Mouse (Mus musculus): ENCODE results near the gene Bsg. TPM values are rescaled to one million over a fixed set of nuclear protein-coding genes. Genes with fewer than 3 reads are reported as not detected.
A peak's percentile ranks its signal among the peaks of the same experiment; 100 is the strongest.

Bsg gene
- polyA plus RNA-seq, 2 experiments: 579 to 809 TPM

DNA sequence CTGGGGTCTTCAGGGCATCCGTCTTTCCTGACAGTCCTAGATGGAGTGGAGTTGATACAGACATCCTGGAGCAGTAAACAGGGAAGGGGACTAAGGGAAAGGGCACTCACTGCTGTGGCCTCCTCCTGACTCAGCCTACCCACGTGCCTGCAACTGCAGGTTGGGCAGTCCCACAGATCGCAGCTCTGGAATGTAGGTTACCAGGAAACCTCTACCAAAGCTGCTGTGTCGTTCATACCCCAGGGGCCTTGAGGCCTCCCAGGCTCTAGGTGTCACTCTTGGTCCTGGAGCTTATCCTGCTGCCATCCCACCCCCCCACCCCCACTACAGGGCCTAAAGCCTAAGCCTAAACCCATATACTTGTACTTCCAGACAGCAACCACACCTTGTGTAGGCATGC lies 3.5 kb downstream of the Bsg start:
- TF ChIP-seq EP300 (IDR thresholded peaks at IDR 0.05; ENCODE audit: low read depth) (no peak), CTCF (IDR thresholded peaks at IDR 0.05; ENCODE audit: low read depth) (no peak)
- Histone ChIP-seq H3K4me2 (ENCODE audit: low read depth) (peak overlapping the region; percentile 100), H3K36me3 (replicated peaks; ENCODE audit: control insufficient read depth, insufficient read depth, low read depth) (peaks cover 63% of the 10 kb centered on the region), H3K4me1 (replicated peaks; ENCODE audit: control insufficient read depth in 2 of 2, insufficient read depth in 2 of 2, low read length in 1 of 2) (peaks cover 26 to 42% of the 10 kb centered on the region in 2 experiments), H3K27me3 (ENCODE audit: control insufficient read depth, insufficient read depth, low read length) (no peaks in the 10 kb centered on the region), H3K9ac (replicated peaks) (peak overlapping the region; percentile 19; the same call in 1 of the 2 replicates), H3K27ac (peak overlapping the region; percentile 98), H3K4me3 (ENCODE audit: insufficient read depth in 1 of 2, low read depth in 2 of 2, low read length in 2 of 2) (peak overlapping the region; percentile 86 to 100; a peak in 3 of 4 replicates), H3K9me3 (ENCODE audit: control insufficient read depth, low read length) (no peaks in the 10 kb centered on the region)
- WGBS (ENCODE audit: insufficient replicate concordance): 55% methylated on average over 4 of the region's 4 CpGs
- no peak for DNase-seq (ENCODE audit: low read depth in 3 of 3, low spot score in 3 of 3)
- no peak for ATAC-seq (ENCODE audit: insufficient read depth)

DNA sequence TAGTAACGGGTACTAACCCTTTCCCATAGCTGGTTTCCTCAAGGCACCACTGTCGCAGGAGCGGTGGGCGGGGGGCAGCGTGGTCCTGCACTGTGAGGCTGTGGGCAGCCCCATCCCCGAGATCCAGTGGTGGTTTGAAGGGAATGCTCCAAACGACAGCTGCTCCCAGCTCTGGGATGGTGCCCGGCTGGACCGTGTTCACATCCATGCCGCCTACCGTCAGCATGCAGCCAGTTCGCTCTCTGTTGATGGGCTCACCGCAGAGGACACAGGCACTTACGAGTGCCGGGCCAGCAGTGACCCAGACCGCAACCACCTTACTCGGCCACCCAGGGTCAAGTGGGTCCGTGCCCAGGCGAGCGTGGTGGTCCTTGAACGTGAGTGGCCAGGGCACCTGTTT lies 4.4 kb downstream of the Bsg start:
- TF ChIP-seq CTCF (IDR thresholded peaks at IDR 0.05; ENCODE audit: low read depth) (no peak), EP300 (IDR thresholded peaks at IDR 0.05; ENCODE audit: low read depth) (no peak)
- Histone ChIP-seq H3K36me3 (replicated peaks; ENCODE audit: control insufficient read depth, insufficient read depth, low read depth) (peaks cover 68% of the 10 kb centered on the region), H3K27me3 (ENCODE audit: control insufficient read depth, insufficient read depth, low read length) (no peaks in the 10 kb centered on the region), H3K9me3 (ENCODE audit: control insufficient read depth, low read length) (no peaks in the 10 kb centered on the region), H3K9ac (replicated peaks) (no peak overlapping the region), H3K4me1 (replicated peaks; ENCODE audit: control insufficient read depth in 2 of 2, insufficient read depth in 2 of 2, low read length in 1 of 2) (peaks cover 29 to 49% of the 10 kb centered on the region in 2 experiments), H3K4me2 (ENCODE audit: low read depth) (peak overlapping the region; percentile 100; the same call in 1 of the 2 replicates), H3K27ac (no peak overlapping the region), H3K4me3 (ENCODE audit: insufficient read depth in 1 of 2, low read depth in 2 of 2, low read length in 2 of 2) (no peak overlapping the region)
- 91% methylated on average over 21 of the region's 21 CpGs for WGBS (ENCODE audit: insufficient replicate concordance)
- no peak for DNase-seq (ENCODE audit: low read depth in 3 of 3, low spot score in 3 of 3)
- no peak for ATAC-seq (ENCODE audit: insufficient read depth)

DNA sequence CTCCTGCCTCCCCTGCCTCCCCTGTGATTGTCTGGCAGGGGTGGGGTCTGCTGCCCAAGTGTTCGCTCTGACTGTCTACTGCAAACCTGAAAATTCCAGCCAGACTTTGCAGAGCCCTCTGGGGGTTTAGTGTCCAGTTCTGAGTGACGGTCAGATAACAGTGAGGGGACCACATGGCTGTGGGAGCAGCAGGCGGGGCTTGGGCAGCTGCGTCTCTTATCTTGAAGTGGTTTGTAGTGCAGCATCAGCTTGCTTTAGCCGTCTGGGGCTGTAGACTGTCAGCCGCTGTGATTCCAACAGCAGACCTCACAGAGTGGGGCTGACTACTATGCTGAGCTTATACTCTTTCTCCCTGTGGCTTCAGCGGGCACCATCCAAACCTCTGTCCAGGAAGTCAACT lies 5.0 kb downstream of the Bsg start:
- peaks cover 68% of the 10 kb centered on the region for H3K36me3 ChIP-seq (replicated peaks; ENCODE audit: control insufficient read depth, insufficient read depth, low read depth)
- peaks cover 27 to 48% of the 10 kb centered on the region in 2 experiments for H3K4me1 ChIP-seq (replicated peaks; ENCODE audit: control insufficient read depth in 2 of 2, insufficient read depth in 2 of 2, low read length in 1 of 2)
- no peaks in the 10 kb centered on the region for H3K9me3 ChIP-seq (ENCODE audit: control insufficient read depth, low read length)
- WGBS (ENCODE audit: insufficient replicate concordance): 36% methylated on average over 7 of the region's 7 CpGs
- no peaks in the 10 kb centered on the region for H3K27me3 ChIP-seq (ENCODE audit: control insufficient read depth, insufficient read depth, low read length)
- ATAC-seq (ENCODE audit: insufficient read depth) (no peak), DNase-seq (ENCODE audit: low read depth in 3 of 3, low spot score in 3 of 3) (no peak)
- H3K9ac ChIP-seq (replicated peaks): no peak overlapping the region
- no peak for TF ChIP-seq CTCF (IDR thresholded peaks at IDR 0.05; ENCODE audit: low read depth)
- TF ChIP-seq EP300 (IDR thresholded peaks at IDR 0.05; ENCODE audit: low read depth): no peak
- H3K4me3 ChIP-seq (ENCODE audit: insufficient read depth in 1 of 2, low read depth in 2 of 2, low read length in 2 of 2): no peak overlapping the region
- H3K27ac ChIP-seq: no peak overlapping the region
- no peak overlapping the region; the same call in 1 of the 2 replicates for H3K4me2 ChIP-seq (ENCODE audit: low read depth)

DNA sequence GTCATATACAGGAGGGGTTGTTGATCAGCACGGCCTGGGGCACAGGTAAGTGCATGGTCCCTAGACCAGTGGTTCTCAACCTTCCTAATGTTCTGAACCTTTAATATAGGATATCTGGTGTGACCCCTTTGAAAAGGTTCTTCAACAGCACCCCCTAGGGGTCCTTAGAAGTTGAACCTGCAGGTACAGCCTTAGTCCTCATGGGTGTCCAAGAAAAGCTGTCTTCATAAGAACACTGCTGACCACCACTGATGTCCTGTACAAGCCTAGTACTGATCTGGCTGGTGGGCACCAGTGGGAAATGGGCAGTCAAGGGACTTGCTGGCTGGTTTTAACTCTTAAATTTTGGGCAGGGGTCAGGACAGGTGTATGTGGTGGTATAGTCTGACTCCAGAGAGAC lies 7.7 kb downstream of the Bsg start:
- TF ChIP-seq CTCF (IDR thresholded peaks at IDR 0.05; ENCODE audit: low read depth): peak; percentile 52
- no peak for TF ChIP-seq EP300 (IDR thresholded peaks at IDR 0.05; ENCODE audit: low read depth)
- H3K9ac ChIP-seq (replicated peaks): no peak overlapping the region
- peaks cover 25% of the 10 kb centered on the region for H3K27me3 ChIP-seq (ENCODE audit: control insufficient read depth, insufficient read depth, low read length)
- peak overlapping the region; percentile 73 for H3K27ac ChIP-seq
- DNase-seq (ENCODE audit: low read depth in 3 of 3, low spot score in 3 of 3): peak; percentile 47 to 68 (median 55)
- H3K9me3 ChIP-seq (ENCODE audit: control insufficient read depth, low read length): no peaks in the 10 kb centered on the region
- no peak overlapping the region; the same call in 1 of the 2 replicates for H3K4me2 ChIP-seq (ENCODE audit: low read depth)
- ATAC-seq (ENCODE audit: insufficient read depth): peak; percentile 38
- peaks cover 19 to 33% of the 10 kb centered on the region in 2 experiments for H3K4me1 ChIP-seq (replicated peaks; ENCODE audit: control insufficient read depth in 2 of 2, insufficient read depth in 2 of 2, low read length in 1 of 2)
- H3K36me3 ChIP-seq (replicated peaks; ENCODE audit: control insufficient read depth, insufficient read depth, low read depth): peaks cover 59% of the 10 kb centered on the region
- H3K4me3 ChIP-seq (ENCODE audit: insufficient read depth in 1 of 2, low read depth in 2 of 2, low read length in 2 of 2): no peak overlapping the region
- 93% methylated on average over 1 of the region's 1 CpGs for WGBS (ENCODE audit: insufficient replicate concordance)

DNA sequence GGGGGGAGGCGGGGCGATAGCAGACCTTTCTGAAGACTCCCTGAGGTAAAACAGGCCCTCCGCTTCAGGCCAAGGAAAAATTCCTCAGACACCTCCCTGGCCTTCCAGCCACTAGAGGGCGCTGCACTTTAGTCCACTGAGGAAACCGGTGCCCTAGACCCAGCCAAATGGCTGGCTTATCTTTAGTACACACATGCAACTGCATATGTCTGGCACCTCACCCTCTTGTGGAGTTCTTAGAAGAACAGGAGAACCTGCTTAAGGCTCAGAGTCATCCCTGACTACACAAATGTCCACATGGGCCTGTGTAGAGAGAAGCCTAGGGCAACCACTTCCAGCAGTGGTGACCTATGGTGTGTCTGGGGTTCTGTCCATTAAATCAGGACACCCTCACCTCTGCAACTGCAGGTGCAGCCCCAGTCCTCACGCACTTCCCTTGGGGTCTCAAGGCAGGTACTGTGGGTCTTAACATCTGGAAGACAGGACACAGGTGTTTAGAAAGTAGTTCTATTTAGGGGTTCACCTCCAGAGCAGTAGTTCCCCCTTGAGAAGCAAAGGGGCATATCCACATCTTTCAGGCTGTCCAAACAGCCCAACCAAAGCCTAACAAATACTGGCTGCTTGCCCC lies 8.3 kb downstream of the Bsg start:
- TF ChIP-seq CTCF (IDR thresholded peaks at IDR 0.05; ENCODE audit: low read depth): peak; percentile 95
- peak; percentile 90 for TF ChIP-seq EP300 (IDR thresholded peaks at IDR 0.05; ENCODE audit: low read depth)
- DNase-seq (ENCODE audit: low read depth in 3 of 3, low spot score in 3 of 3): peak; percentile 92 to 94 (median 94)
- Histone ChIP-seq H3K27me3 (ENCODE audit: control insufficient read depth, insufficient read depth, low read length) (peaks cover 31% of the 10 kb centered on the region), H3K4me2 (ENCODE audit: low read depth) (peak overlapping the region; percentile 61), H3K4me1 (replicated peaks; ENCODE audit: control insufficient read depth in 2 of 2, insufficient read depth in 2 of 2, low read length in 1 of 2) (peaks cover 13 to 27% of the 10 kb centered on the region in 2 experiments), H3K27ac (peak overlapping the region; percentile 96), H3K9ac (replicated peaks) (peak overlapping the region; percentile 61), H3K4me3 (ENCODE audit: insufficient read depth in 1 of 2, low read depth in 2 of 2, low read length in 2 of 2) (peak overlapping the region in 1 of 2 experiments; percentile 5; a peak in 1 of 4 replicates), H3K9me3 (ENCODE audit: control insufficient read depth, low read length) (no peaks in the 10 kb centered on the region), H3K36me3 (replicated peaks; ENCODE audit: control insufficient read depth, insufficient read depth, low read depth) (peaks cover 53% of the 10 kb centered on the region)
- peak; percentile 90 for ATAC-seq (ENCODE audit: insufficient read depth)
- WGBS (ENCODE audit: insufficient replicate concordance): 16% methylated on average over 4 of the region's 6 CpGs
